Mouse (Mus musculus) ES-E14 (cell line): ENCODE measurements at regions not wholly inside any gene's neighbourhood (a gene's known extent, or its start where the extent isn't known, plus 50 kb on each side); places are given as distances from the start of the nearest gene placed in this dataset.

Source experiments
- CHD2 ChIP-seq: IDR thresholded peaks from 2 replicates; pipeline ENCODE4 v1.6.1; 2014; ENCODE audit warnings: mild to moderate bottlenecking, low read depth, low read length, inconsistent platforms
- MAFK ChIP-seq: IDR thresholded peaks from 2 replicates; pipeline ENCODE4 v1.6.1; 2014; ENCODE audit warnings: mild to moderate bottlenecking, low read depth, low read length, inconsistent platforms; ENCODE audit not compliant: insufficient read depth
- ZC3H11A ChIP-seq: IDR thresholded peaks from 2 replicates; pipeline ENCODE4 v1.6.1; 2012; ENCODE audit warnings: low read depth, mild to moderate bottlenecking, inconsistent platforms, low read length, borderline replicate concordance
- ZNF384 ChIP-seq: IDR thresholded peaks from 2 replicates; pipeline ENCODE4 v1.6.1; 2012; ENCODE audit warnings: low read depth, low read length, inconsistent platforms

DNA sequence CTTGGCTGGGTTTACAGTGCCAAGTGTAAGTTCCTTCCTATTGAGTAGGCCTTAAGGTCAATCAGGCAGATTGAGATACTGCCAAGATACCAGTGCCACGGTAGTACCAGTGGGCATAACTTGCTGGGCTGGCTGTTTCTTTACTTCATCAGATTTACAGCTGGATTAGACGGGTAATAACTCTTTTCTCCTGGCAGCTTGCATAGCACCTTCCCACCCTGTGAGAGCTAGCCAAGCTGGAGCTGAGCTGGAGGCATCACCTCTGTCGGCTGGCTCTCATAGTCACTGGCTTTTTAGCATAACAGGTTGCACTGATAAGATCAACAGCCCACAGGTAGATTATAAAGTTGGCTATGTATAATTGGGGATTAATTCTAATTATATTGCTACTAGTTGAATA is 89.7 kb upstream of the Fermt1 start:
- no peak for TF ChIP-seq MAFK
- TF ChIP-seq ZC3H11A = no peak
- no peak for TF ChIP-seq ZNF384
- TF ChIP-seq CHD2 = no peak
